ENCODE assay signal across 41 mouse cellular contexts in genomic region chr9:54555044-54555443, GRCm38 (mm10). TPM values are rescaled to one million over a fixed set of nuclear protein-coding genes. Genes with fewer than 3 reads are reported as not detected.
DNase-seq lines count a peak whose midpoint lies in the region; ATAC-seq and TF ChIP-seq lines count a peak whose summit lies in the region.
"Had no signal": no experiment of that assay in that cellular context is flagged by ENCODE, and none has a peak within 500 bp of the region (broad histone marks: within the 10 kb centered on the region; RNA-seq: fewer than 3 reads in every experiment).

No protein-coding gene starts in this region.

- H3K4me1 ChIP-seq in MEL (ENCODE audit: control insufficient read depth in 1 of 2, insufficient read depth in 2 of 2, low read length in 2 of 2) = peaks cover 5 to 6% of the 10 kb centered on the region in 2 experiments
- H3K4me1 ChIP-seq in hindbrain, embryonic 14.5 days (replicated peaks; ENCODE audit: control insufficient read depth, insufficient read depth, low read length) = no peaks in the 10 kb centered on the region; the same call in 1 of the 2 replicates
- no peaks in the 10 kb centered on the region for H3K4me1 ChIP-seq in hindbrain, postnatal 0 days (ENCODE audit: insufficient read depth, low read length)
- H3K4me1 ChIP-seq: intestine, embryonic 15.5 days; midbrain, embryonic 12.5 days had no signal

- no peak for TF ChIP-seq EP300 in MEL (IDR thresholded peaks at IDR 0.05; ENCODE audit: low read depth in 1 of 2, low read length in 2 of 2)

- no peak for TF ChIP-seq POLR2A in MEL (IDR thresholded peaks at IDR 0.05; ENCODE audit: control insufficient read depth in 1 of 2, insufficient read depth in 1 of 2, low read depth in 1 of 2, low read length in 2 of 2, poor library complexity in 1 of 2)

- peak; percentile 57 for ATAC-seq in granulocyte monocyte progenitor cell, adult 5-6 weeks (replicated peaks; ENCODE audit: poor library complexity, severe bottlenecking)
- ATAC-seq in hindbrain, embryonic 14.5 days (ENCODE audit: low FRiP score) = no peak
- no peak for ATAC-seq in hindbrain, postnatal 0 days
- ATAC-seq: activated CD4-positive, CD25-positive, alpha-beta regulatory T cell, adult 4 months; CD4-positive, CD25-positive, alpha-beta regulatory T cell, adult 4 months; forebrain, embryonic 15.5 days; hindbrain, embryonic 16.5 days; intestine, embryonic 15.5 days had no signal

- H3K4me3 ChIP-seq in MEL (ENCODE audit: control insufficient read depth in 1 of 2, insufficient read depth in 1 of 2, low read depth in 2 of 2, low read length in 2 of 2) = no peak overlapping the region
- no peak overlapping the region for H3K4me3 ChIP-seq in hindbrain, embryonic 14.5 days (replicated peaks; ENCODE audit: low read length)
- H3K4me3 ChIP-seq in hindbrain, postnatal 0 days (ENCODE audit: low read length) = no peak overlapping the region
- H3K4me3 ChIP-seq: forebrain, embryonic 15.5 days; heart, embryonic 13.5 days; hindbrain, embryonic 10.5 days; intestine, embryonic 15.5 days; limb, embryonic 12.5 days; liver, embryonic 15.5 days; megakaryocyte, embryonic 14.5 days; midbrain, embryonic 12.5 days; neural tube, embryonic 13.5 days had no signal

- peak; percentile 21 for DNase-seq in layer of hippocampus, adult 9-11 months
- DNase-seq in layer of hippocampus, postnatal 10 days (ENCODE audit: low spot score in 2 of 2) = no peak
- peak; percentile 26 for DNase-seq in MEL (ENCODE audit: low read depth, low spot score)
- DNase-seq in splenic B cell, adult 2 months (ENCODE audit: low read depth, low spot score) = peak; percentile 61
- no peak for DNase-seq in hindbrain, embryonic 14.5 days (ENCODE audit: low spot score)
- no peak for DNase-seq in hindbrain, postnatal 0 days (ENCODE audit: low spot score)
- DNase-seq: adrenal gland, adult 2 months; adrenal gland, postnatal 36 days; cerebellum, adult 11 months; cerebellum, adult 9-11 months; gastrocnemius, postnatal 36 days; heart, postnatal 10 days; kidney, adult 8-10 months; kidney, postnatal 4 days; lung, embryonic 14.5 days; lung, postnatal 14 days; retina, postnatal 1 day; right cerebral cortex, postnatal 14 days; thymus, postnatal 4 days had no signal

- H3K36me3 ChIP-seq in MEL (ENCODE audit: control insufficient read depth in 1 of 2, insufficient read depth in 2 of 2, low read length in 2 of 2) = no peaks in the 10 kb centered on the region
- no peaks in the 10 kb centered on the region for H3K36me3 ChIP-seq in splenic B cell, adult 2 months (ENCODE audit: control insufficient read depth, insufficient read depth, low read length, poor library complexity, severe bottlenecking)
- no peaks in the 10 kb centered on the region for H3K36me3 ChIP-seq in hindbrain, embryonic 14.5 days (replicated peaks; ENCODE audit: control insufficient read depth, insufficient read depth)
- no peaks in the 10 kb centered on the region for H3K36me3 ChIP-seq in hindbrain, postnatal 0 days (ENCODE audit: insufficient read depth, low read length)
- H3K36me3 ChIP-seq: forebrain, embryonic 15.5 days; heart, embryonic 13.5 days; hindbrain, embryonic 10.5 days; intestine, embryonic 15.5 days; limb, embryonic 12.5 days; liver, embryonic 15.5 days; midbrain, embryonic 12.5 days; neural tube, embryonic 13.5 days had no signal

- H3K79me2 ChIP-seq in MEL (ENCODE audit: control insufficient read depth, insufficient read depth, low read length, poor library complexity) = no peaks in the 10 kb centered on the region

- no peak for TF ChIP-seq CTCF in MEL (IDR thresholded peaks at IDR 0.05 in 2 of 3, conservative IDR thresholded peaks at IDR 0.05 in 1 of 3; ENCODE audit: control insufficient read depth in 1 of 3, insufficient read depth in 1 of 3, low read depth in 2 of 3, low read length in 3 of 3, poor library complexity in 1 of 3, severe bottlenecking in 1 of 3)
- no peak for TF ChIP-seq CTCF in hindbrain, postnatal 0 days (IDR thresholded peaks at IDR 0.05; ENCODE audit: low read depth)

- TF ChIP-seq RAD21 in MEL (IDR thresholded peaks at IDR 0.05; ENCODE audit: low read depth, low read length) = no peak

- H3K9ac ChIP-seq in MEL (ENCODE audit: control insufficient read depth, low read depth, low read length, poor library complexity, severe bottlenecking) = no peak overlapping the region
- no peak overlapping the region for H3K9ac ChIP-seq in hindbrain, embryonic 14.5 days
- no peak overlapping the region for H3K9ac ChIP-seq in hindbrain, postnatal 0 days (replicated peaks; ENCODE audit: low read length)
- H3K9ac ChIP-seq: forebrain, embryonic 15.5 days; heart, embryonic 13.5 days; intestine, embryonic 15.5 days; limb, embryonic 12.5 days; liver, embryonic 15.5 days; lung, embryonic 14.5 days; midbrain, embryonic 12.5 days; neural tube, embryonic 13.5 days had no signal

- H3K27me3 ChIP-seq in MEL (ENCODE audit: control insufficient read depth in 1 of 2, insufficient read depth in 2 of 2, low read length in 2 of 2) = no peaks in the 10 kb centered on the region
- H3K27me3 ChIP-seq in splenic B cell, adult 2 months (ENCODE audit: control insufficient read depth, insufficient read depth, low read length, poor library complexity, severe bottlenecking) = no peaks in the 10 kb centered on the region
- H3K27me3 ChIP-seq in hindbrain, embryonic 14.5 days (ENCODE audit: control insufficient read depth, insufficient read depth, low read length) = no peaks in the 10 kb centered on the region
- H3K27me3 ChIP-seq in hindbrain, postnatal 0 days (ENCODE audit: insufficient read depth, low read length) = no peaks in the 10 kb centered on the region
- H3K27me3 ChIP-seq: forebrain, embryonic 15.5 days; intestine, embryonic 15.5 days had no signal

- H3K27ac ChIP-seq in MEL (ENCODE audit: control insufficient read depth, low read depth, low read length) = no peak overlapping the region
- H3K27ac ChIP-seq in hindbrain, embryonic 14.5 days = no peak overlapping the region
- H3K27ac ChIP-seq in hindbrain, postnatal 0 days = no peak overlapping the region
- H3K27ac ChIP-seq: forebrain, embryonic 15.5 days; heart, embryonic 13.5 days; hindbrain, embryonic 10.5 days; intestine, embryonic 15.5 days; kidney, postnatal 0 days; limb, embryonic 12.5 days; liver, embryonic 15.5 days; midbrain, embryonic 12.5 days; neural tube, embryonic 13.5 days had no signal

- no peak overlapping the region for H3K4me2 ChIP-seq in hindbrain, embryonic 14.5 days (replicated peaks)
- H3K4me2 ChIP-seq in hindbrain, postnatal 0 days (ENCODE audit: low read depth, low read length) = no peak overlapping the region
- H3K4me2 ChIP-seq: forebrain, embryonic 15.5 days; heart, embryonic 13.5 days; intestine, embryonic 15.5 days; limb, embryonic 12.5 days; liver, embryonic 15.5 days; lung, embryonic 14.5 days; midbrain, embryonic 12.5 days; neural tube, embryonic 13.5 days had no signal

- WGBS in hindbrain, embryonic 14.5 days = 83% methylated on average over 2 of the region's 2 CpGs
- WGBS in hindbrain, postnatal 0 days = 69% methylated on average over 2 of the region's 2 CpGs

- H3K9me3 ChIP-seq in MEL (replicated peaks; ENCODE audit: insufficient read depth, low read length) = no peaks in the 10 kb centered on the region
- no peaks in the 10 kb centered on the region for H3K9me3 ChIP-seq in hindbrain, embryonic 14.5 days (ENCODE audit: control insufficient read depth, low read length)
- no peaks in the 10 kb centered on the region for H3K9me3 ChIP-seq in hindbrain, postnatal 0 days (ENCODE audit: low read length)
- H3K9me3 ChIP-seq: forebrain, embryonic 15.5 days; heart, embryonic 13.5 days; hindbrain, embryonic 10.5 days; intestine, embryonic 15.5 days; limb, embryonic 12.5 days; liver, embryonic 15.5 days; megakaryocyte, embryonic 14.5 days; midbrain, embryonic 12.5 days; neural tube, embryonic 13.5 days had no signal

RNA-seq across cellular contexts. Expression of gene Cib2, which starts 5.0 kb away (rescaled TPM):
- total RNA-seq in layer of hippocampus, postnatal 10 days (2021) = 10 to 100 TPM; 29.9 to 31.8 TPM
- total RNA-seq in MEL (2012; rRNA removed) = 5.0 and 7.3 TPM in 2 replicates
- 1 to 10 TPM in 1 of 2 experiments, not detected in 1; 9.0 TPM for polyA plus RNA-seq in MEL (2012; ENCODE audit: insufficient read depth in 1 of 2, insufficient read length in 2 of 2, low read depth in 1 of 2, low replicate concordance in 2 of 2, missing spikeins in 1 of 2)
- 1.1 and 1.6 TPM in 2 replicates for total RNA-seq in granulocyte monocyte progenitor cell, adult 5-6 weeks (2014; fragmentation: Nextera tagmentation)
- 0.39 and 0.57 TPM in 2 replicates for total RNA-seq in granulocyte monocyte progenitor cell, adult 5-6 weeks (2017)
- 67.3 and 69.4 TPM in 2 replicates for polyA plus RNA-seq in hindbrain, embryonic 14.5 days (2014; fragmentation: Nextera tagmentation; extraction: Ambion mirVana)
- total RNA-seq in hindbrain, postnatal 0 days (2014; rRNA removed) = 43.4 and 53.8 TPM in 2 replicates
- 88.1 and 89.9 TPM in 2 replicates for polyA plus RNA-seq in hindbrain, postnatal 0 days (2015; fragmentation: Nextera tagmentation; extraction: Ambion mirVana)

RNA-seq across cellular contexts. Expression of gene Sh2d7, which starts 16.3 kb away (rescaled TPM):
- not detected for total RNA-seq in layer of hippocampus, postnatal 10 days (2021)
- 0.04 TPM in 1 of 2 replicates, not detected in the other for total RNA-seq in MEL (2012; rRNA removed)
- not detected for polyA plus RNA-seq in MEL (2012; ENCODE audit: insufficient read depth in 1 of 2, insufficient read length in 2 of 2, low read depth in 1 of 2, low replicate concordance in 2 of 2, missing spikeins in 1 of 2)
- total RNA-seq in granulocyte monocyte progenitor cell, adult 5-6 weeks (2014; fragmentation: Nextera tagmentation) = not detected in 2 replicates
- total RNA-seq in granulocyte monocyte progenitor cell, adult 5-6 weeks (2017) = not detected in 2 replicates
- not detected in 2 replicates for polyA plus RNA-seq in hindbrain, embryonic 14.5 days (2014; fragmentation: Nextera tagmentation; extraction: Ambion mirVana)
- total RNA-seq in hindbrain, postnatal 0 days (2014; rRNA removed) = not detected in 2 replicates
- polyA plus RNA-seq in hindbrain, postnatal 0 days (2015; fragmentation: Nextera tagmentation; extraction: Ambion mirVana) = 0.09 TPM in 1 of 2 replicates, not detected in the other
- total RNA-seq: adrenal gland, adult 2 months; adrenal gland, postnatal 36 days; gastrocnemius, adult 18-20 months; gastrocnemius, postnatal 36 days; heart, adult 8-10 months; heart, postnatal 10 days; layer of hippocampus, adult 8-10 months; left cerebral cortex, postnatal 14 days; liver, adult 2 months; midbrain, postnatal 0 days had no signal
- polyA plus RNA-seq: activated CD4-positive, CD25-positive, alpha-beta regulatory T cell, adult 4 months; adrenal gland, adult 2 months; CD4-positive, CD25-positive, alpha-beta regulatory T cell, adult 4 months; embryonic facial prominence, embryonic 11.5 days; heart, embryonic 13.5 days; hindbrain, embryonic 10.5 days; intestine, embryonic 15.5 days; kidney, postnatal 0 days; limb, embryonic 12.5 days; liver, adult 2 months; liver, embryonic 15.5 days; lung, embryonic 14.5 days; neural tube, embryonic 13.5 days; stomach, embryonic 14.5 days had no signal

RNA-seq across cellular contexts. Expression of gene Idh3a, which starts 31.1 kb away (rescaled TPM):
- total RNA-seq in layer of hippocampus, postnatal 10 days (2021) = 100 to 1,000 TPM; 184 to 199 TPM
- 160 and 170 TPM in 2 replicates for total RNA-seq in MEL (2012; rRNA removed)
- 100 to 1,000 TPM; 205 to 282 TPM for polyA plus RNA-seq in MEL (2012; ENCODE audit: insufficient read depth in 1 of 2, insufficient read length in 2 of 2, low read depth in 1 of 2, low replicate concordance in 2 of 2, missing spikeins in 1 of 2)
- 100 and 111 TPM in 2 replicates for total RNA-seq in granulocyte monocyte progenitor cell, adult 5-6 weeks (2014; fragmentation: Nextera tagmentation)
- total RNA-seq in granulocyte monocyte progenitor cell, adult 5-6 weeks (2017) = 83.9 and 89.1 TPM in 2 replicates
- polyA plus RNA-seq in hindbrain, embryonic 14.5 days (2014; fragmentation: Nextera tagmentation; extraction: Ambion mirVana) = 166 and 198 TPM in 2 replicates
- 87.8 and 94.2 TPM in 2 replicates for total RNA-seq in hindbrain, postnatal 0 days (2014; rRNA removed)
- 208 and 217 TPM in 2 replicates for polyA plus RNA-seq in hindbrain, postnatal 0 days (2015; fragmentation: Nextera tagmentation; extraction: Ambion mirVana)

RNA-seq across cellular contexts. Expression of gene Dmxl2, which starts 53.6 kb away (rescaled TPM):
- total RNA-seq in layer of hippocampus, postnatal 10 days (2021) = 100 to 1,000 TPM; 199 to 209 TPM
- 6.1 and 6.9 TPM in 2 replicates for total RNA-seq in MEL (2012; rRNA removed)
- polyA plus RNA-seq in MEL (2012; ENCODE audit: insufficient read depth in 1 of 2, insufficient read length in 2 of 2, low read depth in 1 of 2, low replicate concordance in 2 of 2, missing spikeins in 1 of 2) = 100 to 1,000 TPM in 1 of 2 experiments, 1 to 10 TPM in 1; 9.1 to 238 TPM
- 5.8 and 14.4 TPM in 2 replicates for total RNA-seq in granulocyte monocyte progenitor cell, adult 5-6 weeks (2014; fragmentation: Nextera tagmentation)
- 8.7 and 9.2 TPM in 2 replicates for total RNA-seq in granulocyte monocyte progenitor cell, adult 5-6 weeks (2017)
- 71.2 and 71.8 TPM in 2 replicates for polyA plus RNA-seq in hindbrain, embryonic 14.5 days (2014; fragmentation: Nextera tagmentation; extraction: Ambion mirVana)
- total RNA-seq in hindbrain, postnatal 0 days (2014; rRNA removed) = 106 and 124 TPM in 2 replicates
- 42.9 and 46.2 TPM in 2 replicates for polyA plus RNA-seq in hindbrain, postnatal 0 days (2015; fragmentation: Nextera tagmentation; extraction: Ambion mirVana)

Comparison
In these comparisons a context has a peak if more than half of its experiments do, and no peak if none do; other contexts are left out.
1. DNase-seq: peak in layer of hippocampus, adult 9-11 months (single experiment), MEL (single experiment) and splenic B cell, adult 2 months (single experiment); none in layer of hippocampus, postnatal 10 days (0 of 2), hindbrain, embryonic 14.5 days (single experiment) and hindbrain, postnatal 0 days (single experiment).